Mouse (Mus musculus) embryonic facial prominence, embryonic 12.5 days (tissue): ENCODE measurements around the gene Eya2. TPM values are rescaled to one million over a fixed set of nuclear protein-coding genes. Genes with fewer than 3 reads are reported as not detected.

Experiments used
- ATAC-seq: fragments of 200-750 bp; cut with Nextera tagmentation; 2 replicates; pipeline ENCODE4 v1.8.0; 2017; ENCODE audit not compliant: insufficient number of reproducible peaks, insufficient read depth, low FRiP score, low TSS enrichment
- H3K27ac ChIP-seq: fragments of 300-500 bp; sonication (generic); 2 replicates; pipeline ENCODE4 v1.5.1; 2016; ENCODE audit warnings: mild to moderate bottlenecking
- H3K27me3 ChIP-seq: fragments of 300-500 bp; sonication (generic); 2 replicates; pipeline ENCODE4 v1.6.1; 2016; ENCODE audit warnings: mild to moderate bottlenecking, moderate library complexity
- H3K36me3 ChIP-seq: fragments of 300-500 bp; sonication (generic); 2 replicates; pipeline ENCODE4 v1.6.1; 2016; ENCODE audit warnings: mild to moderate bottlenecking
- H3K4me1 ChIP-seq: fragments of 300-500 bp; sonication (generic); 2 replicates; pipeline ENCODE4 v1.6.1; 2016
- H3K4me2 ChIP-seq: fragments of 300-500 bp; sonication (generic); replicated peaks from 2 replicates; pipeline ENCODE4 v1.6.1; 2016; ENCODE audit warnings: mild to moderate bottlenecking, moderate library complexity
- H3K4me3 ChIP-seq: fragments of 300-500 bp; sonication (generic); 2 replicates; pipeline ENCODE4 v1.5.1; 2016; ENCODE audit warnings: mild to moderate bottlenecking
- H3K9ac ChIP-seq: fragments of 300-500 bp; sonication (generic); 2 replicates; pipeline ENCODE4 v1.6.1; 2016; ENCODE audit warnings: mild to moderate bottlenecking, moderate library complexity
- H3K9me3 ChIP-seq: fragments of 300-500 bp; sonication (generic); 2 replicates; pipeline ENCODE4 v1.6.1; 2016; ENCODE audit warnings: mild to moderate bottlenecking, moderate library complexity
- WGBS: fragments of 180-500 bp; shearing (Covaris S2); methylation state at CpG from one replicate; pipeline ENCODE4 v1.1.7; 2016; 5-methylcytosine and 5-hydroxymethylcytosine counted together
- polyA plus RNA-seq: library from polyadenylated mRNA; unstranded; fragments of >200 nt; fragmentation: Nextera tagmentation; extraction: Ambion mirVana; gene quantifications from 2 replicates; pipeline ENCODE4 v1.2.1, GENCODE M21; 2016

The Eya2 gene
- polyA plus RNA-seq, 1 experiment from 2014 or later: 22.5 TPM

GRCm38 (mm10) chr2:165687516-165687915, 92.7 kb downstream of the Eya2 start:
- H3K4me3 ChIP-seq: no peak overlapping the region
- H3K4me1 ChIP-seq: no peaks in the 10 kb centered on the region
- no peaks in the 10 kb centered on the region for H3K9me3 ChIP-seq
- no peaks in the 10 kb centered on the region; the same call in 1 of the 2 replicates for H3K27me3 ChIP-seq
- no peak overlapping the region for H3K27ac ChIP-seq
- ATAC-seq: no peak
- 37% methylated on average over 8 of the region's 8 CpGs for WGBS
- H3K4me2 ChIP-seq: no peak overlapping the region
- peaks cover 12% of the 10 kb centered on the region; the same call in 1 of the 2 replicates for H3K36me3 ChIP-seq
- H3K9ac ChIP-seq: no peak overlapping the region

- ATAC-seq: no peak
- H3K27ac ChIP-seq: no peak overlapping the region
- 86% methylated on average over 4 of the region's 4 CpGs for WGBS
- H3K4me2 ChIP-seq: no peak overlapping the region
- no peak overlapping the region for H3K9ac ChIP-seq
- H3K36me3 ChIP-seq: peaks cover 12% of the 10 kb centered on the region; the same call in 1 of the 2 replicates
- H3K4me3 ChIP-seq: no peak overlapping the region
- H3K4me1 ChIP-seq: no peaks in the 10 kb centered on the region
- no peaks in the 10 kb centered on the region for H3K9me3 ChIP-seq
- H3K27me3 ChIP-seq: no peaks in the 10 kb centered on the region; the same call in 1 of the 2 replicates
These were observed 94.1 kb downstream of the Eya2 start for GRCm38 (mm10) chr2:165688896-165689295.

GRCm38 (mm10) chr2:165691016-165691415, 96.2 kb downstream of the Eya2 start:
- Histone ChIP-seq H3K4me1 (no peaks in the 10 kb centered on the region), H3K4me3 (no peak overlapping the region), H3K27ac (no peak overlapping the region), H3K9me3 (no peaks in the 10 kb centered on the region), H3K4me2 (no peak overlapping the region), H3K27me3 (no peaks in the 10 kb centered on the region), H3K36me3 (peaks cover 5% of the 10 kb centered on the region; the same call in 1 of the 2 replicates), H3K9ac (no peak overlapping the region)
- no peak for ATAC-seq
- 91% methylated on average over 3 of the region's 3 CpGs for WGBS

GRCm38 (mm10) chr2:165692944-165693660, 98.3 kb downstream of the Eya2 start:
- Histone ChIP-seq H3K9me3 (no peaks in the 10 kb centered on the region), H3K36me3 (peaks cover 4% of the 10 kb centered on the region; the same call in 1 of the 2 replicates), H3K27ac (no peak overlapping the region), H3K27me3 (no peaks in the 10 kb centered on the region), H3K4me3 (no peak overlapping the region), H3K4me2 (no peak overlapping the region), H3K9ac (no peak overlapping the region), H3K4me1 (no peaks in the 10 kb centered on the region)
- ATAC-seq: no peak
- WGBS: 62% methylated on average over 4 of the region's 4 CpGs

- no peak for ATAC-seq
- Histone ChIP-seq H3K4me3 (no peak overlapping the region), H3K4me1 (peaks cover 2% of the 10 kb centered on the region), H3K9ac (no peak overlapping the region), H3K27me3 (no peaks in the 10 kb centered on the region), H3K4me2 (no peak overlapping the region), H3K9me3 (no peaks in the 10 kb centered on the region), H3K27ac (no peak overlapping the region), H3K36me3 (peaks cover under 1% of the 10 kb centered on the region; the same call in 1 of the 2 replicates)
- WGBS: 90% methylated on average over 6 of the region's 6 CpGs
These were observed 99.9 kb downstream of the Eya2 start for GRCm38 (mm10) chr2:165694767-165695166.

- no peaks in the 10 kb centered on the region for H3K36me3 ChIP-seq
- 13% methylated on average over 19 of the region's 19 CpGs for WGBS
- H3K27me3 ChIP-seq: peaks cover 4% of the 10 kb centered on the region; the same call in 1 of the 2 replicates
- no peak overlapping the region for H3K4me3 ChIP-seq
- no peaks in the 10 kb centered on the region for H3K9me3 ChIP-seq
- no peak overlapping the region for H3K9ac ChIP-seq
- ATAC-seq: no peak
- no peak overlapping the region for H3K4me2 ChIP-seq
- H3K27ac ChIP-seq: 0 out of 2 replicates have a peak overlapping the region, but pooled peaks have one; percentile 1
- H3K4me1 ChIP-seq: peaks cover 7% of the 10 kb centered on the region
These were observed 105.5 kb downstream of the Eya2 start for GRCm38 (mm10) chr2:165700252-165700908.

GRCm38 (mm10) chr2:165703033-165703805, 108.4 kb downstream of the Eya2 start:
- H3K27ac ChIP-seq: no peak overlapping the region
- H3K4me1 ChIP-seq: peaks cover 7% of the 10 kb centered on the region
- H3K36me3 ChIP-seq: 0 out of 2 replicates have a peak, but pooled peaks cover 4% of the 10 kb centered on the region
- 43% methylated on average over 9 of the region's 9 CpGs for WGBS
- H3K27me3 ChIP-seq: peaks cover 4% of the 10 kb centered on the region; the same call in 1 of the 2 replicates
- no peaks in the 10 kb centered on the region for H3K9me3 ChIP-seq
- no peak overlapping the region for H3K9ac ChIP-seq
- H3K4me2 ChIP-seq: no peak overlapping the region
- H3K4me3 ChIP-seq: no peak overlapping the region
- ATAC-seq: no peak

GRCm38 (mm10) chr2:165708266-165708665, 113.4 kb downstream of the Eya2 start:
- no peak overlapping the region for H3K4me3 ChIP-seq
- H3K9ac ChIP-seq: no peak overlapping the region
- no peaks in the 10 kb centered on the region for H3K9me3 ChIP-seq
- no peaks in the 10 kb centered on the region for H3K27me3 ChIP-seq
- H3K4me2 ChIP-seq: no peak overlapping the region
- 0 out of 2 replicates have a peak, but pooled peaks cover 4% of the 10 kb centered on the region for H3K36me3 ChIP-seq
- no peaks in the 10 kb centered on the region for H3K4me1 ChIP-seq
- ATAC-seq: no peak
- no peak overlapping the region for H3K27ac ChIP-seq
- 72% methylated on average over 9 of the region's 9 CpGs for WGBS

GRCm38 (mm10) chr2:165716688-165717087, 121.9 kb downstream of the Eya2 start:
- no peak for ATAC-seq
- Histone ChIP-seq H3K4me3 (no peak overlapping the region), H3K9ac (no peak overlapping the region), H3K4me2 (no peak overlapping the region), H3K27me3 (no peaks in the 10 kb centered on the region), H3K9me3 (no peaks in the 10 kb centered on the region), H3K27ac (no peak overlapping the region), H3K4me1 (peaks cover 3% of the 10 kb centered on the region), H3K36me3 (peaks cover 11% of the 10 kb centered on the region)
- WGBS: 81% methylated on average over 6 of the region's 6 CpGs

GRCm38 (mm10) chr2:165717182-165718176, 122.6 kb downstream of the Eya2 start:
- peaks cover 11% of the 10 kb centered on the region for H3K36me3 ChIP-seq
- H3K4me1 ChIP-seq: peaks cover 3% of the 10 kb centered on the region
- no peak overlapping the region for H3K4me2 ChIP-seq
- no peaks in the 10 kb centered on the region for H3K27me3 ChIP-seq
- no peaks in the 10 kb centered on the region for H3K9me3 ChIP-seq
- H3K4me3 ChIP-seq: no peak overlapping the region
- no peak overlapping the region for H3K27ac ChIP-seq
- WGBS: 67% methylated on average over 23 of the region's 23 CpGs
- ATAC-seq: peak; percentile 11; the same call in 1 of the 2 replicates
- H3K9ac ChIP-seq: no peak overlapping the region
